19 mouse cellular contexts compared by ENCODE assay signal in genomic region chr2:59671671-59672070, GRCm38 (mm10). TPM values are rescaled to one million over a fixed set of nuclear protein-coding genes. Genes with fewer than 3 reads are reported as not detected.
DNase-seq lines count a peak whose midpoint lies in the region; ATAC-seq and TF ChIP-seq lines count a peak whose summit lies in the region.
"Had no signal": no experiment of that assay in that cellular context is flagged by ENCODE, and none has a peak within 500 bp of the region (broad histone marks: within the 10 kb centered on the region; RNA-seq: fewer than 3 reads in every experiment).

No protein-coding gene starts in this region.

- intact Hi-C loops in gastrocnemius, adult 2 months (cut with DNase I), result no loop called here

- H3K36me3 ChIP-seq in heart, embryonic 15.5 days, result no peaks in the 10 kb centered on the region
- H3K36me3 ChIP-seq in kidney, postnatal 0 days (ENCODE audit: insufficient read depth, low read length), result no peaks in the 10 kb centered on the region
- H3K36me3 ChIP-seq in limb, embryonic 10.5 days, result peaks cover 26% of the 10 kb centered on the region
- H3K36me3 ChIP-seq: embryonic facial prominence, embryonic 15.5 days; hindbrain, embryonic 15.5 days had no signal

- no peaks in the 10 kb centered on the region for H3K9me3 ChIP-seq in heart, embryonic 15.5 days (replicated peaks)
- H3K9me3 ChIP-seq in kidney, postnatal 0 days (replicated peaks; ENCODE audit: low read length), result no peaks in the 10 kb centered on the region
- H3K9me3 ChIP-seq in limb, embryonic 10.5 days (replicated peaks), result no peaks in the 10 kb centered on the region
- H3K9me3 ChIP-seq: embryonic facial prominence, embryonic 15.5 days; hindbrain, embryonic 15.5 days; limb, embryonic 12.5 days had no signal

- WGBS in heart, embryonic 15.5 days, result 70% methylated on average over 8 of the region's 8 CpGs
- 35% methylated on average over 8 of the region's 8 CpGs for WGBS in kidney, postnatal 0 days
- 41% methylated on average over 8 of the region's 8 CpGs for WGBS in limb, embryonic 10.5 days

- no peak overlapping the region for H3K9ac ChIP-seq in heart, embryonic 15.5 days
- no peak overlapping the region for H3K9ac ChIP-seq in kidney, postnatal 0 days (ENCODE audit: low read depth, low read length)
- H3K9ac ChIP-seq: embryonic facial prominence, embryonic 15.5 days; hindbrain, embryonic 15.5 days; limb, embryonic 12.5 days; liver, embryonic 14.5 days had no signal

- H3K27ac ChIP-seq in gastrocnemius, adult 2 months, result peak overlapping the region; percentile 89
- H3K27ac ChIP-seq in heart, embryonic 15.5 days, result peak overlapping the region; percentile 95
- peak overlapping the region; percentile 72; the same call in 1 of the 2 replicates for H3K27ac ChIP-seq in kidney, postnatal 0 days
- H3K27ac ChIP-seq in limb, embryonic 10.5 days, result peak overlapping the region; percentile 39; the same call in 1 of the 2 replicates
- H3K27ac ChIP-seq: embryonic facial prominence, embryonic 15.5 days; hindbrain, embryonic 15.5 days; liver, embryonic 14.5 days had no signal

- no peak for ATAC-seq in heart, embryonic 15.5 days (replicated peaks; ENCODE audit: insufficient number of reproducible peaks, insufficient read depth, low FRiP score, low read depth)
- no peak for ATAC-seq in kidney, postnatal 0 days (replicated peaks; ENCODE audit: low FRiP score, low read depth)
- ATAC-seq: forebrain, embryonic 16.5 days; intestine, embryonic 16.5 days; Patski had no signal

- no peak for DNase-seq in gastrocnemius, adult 2 months
- DNase-seq in gastrocnemius, postnatal 10 days, result no peak
- no peak for DNase-seq in heart, postnatal 4 days
- DNase-seq in kidney, postnatal 0 days (ENCODE audit: low spot score), result peak; percentile 67
- DNase-seq in kidney, postnatal 14 days, result no peak
- no peak for DNase-seq in limb, embryonic 10.5 days (ENCODE audit: low spot score)
- DNase-seq in cerebellum, adult 9-11 months, result no peak
- DNase-seq: adrenal gland, adult 8-10 months; cerebellum, postnatal 10 days; midbrain, embryonic 14.5 days; thymus, postnatal 25 days had no signal

- no peak overlapping the region for H3K4me2 ChIP-seq in heart, embryonic 15.5 days
- H3K4me2 ChIP-seq in kidney, postnatal 0 days (ENCODE audit: low read length), result no peak overlapping the region
- H3K4me2 ChIP-seq: embryonic facial prominence, embryonic 15.5 days; hindbrain, embryonic 15.5 days; limb, embryonic 12.5 days had no signal

- H3K27me3 ChIP-seq in heart, embryonic 15.5 days, result no peaks in the 10 kb centered on the region
- H3K27me3 ChIP-seq in kidney, postnatal 0 days (ENCODE audit: insufficient read depth, low read length), result no peaks in the 10 kb centered on the region
- H3K27me3 ChIP-seq in limb, embryonic 10.5 days (ENCODE audit: low read depth, poor library complexity, severe bottlenecking), result no peaks in the 10 kb centered on the region
- H3K27me3 ChIP-seq: embryonic facial prominence, embryonic 15.5 days; hindbrain, embryonic 15.5 days; limb, embryonic 12.5 days; Patski had no signal

- H3K4me3 ChIP-seq in gastrocnemius, adult 2 months, result peak overlapping the region; percentile 27; the same call in 1 of the 2 replicates
- no peak overlapping the region for H3K4me3 ChIP-seq in heart, embryonic 15.5 days
- H3K4me3 ChIP-seq in kidney, postnatal 0 days (replicated peaks; ENCODE audit: low read depth, low read length), result no peak overlapping the region
- no peak overlapping the region for H3K4me3 ChIP-seq in limb, embryonic 10.5 days
- H3K4me3 ChIP-seq: embryonic facial prominence, embryonic 15.5 days; hindbrain, embryonic 15.5 days; limb, embryonic 12.5 days had no signal

- TF ChIP-seq CTCF in gastrocnemius, adult 2 months (IDR thresholded peaks at IDR 0.05), result no peak
- no peak for TF ChIP-seq CTCF in kidney, postnatal 0 days (IDR thresholded peaks at IDR 0.05; ENCODE audit: low read depth)

- peaks cover 63% of the 10 kb centered on the region for H3K4me1 ChIP-seq in heart, embryonic 15.5 days (replicated peaks)
- H3K4me1 ChIP-seq in kidney, postnatal 0 days (replicated peaks; ENCODE audit: insufficient read depth, low read length), result peaks cover 71% of the 10 kb centered on the region
- H3K4me1 ChIP-seq in limb, embryonic 10.5 days, result peaks cover 79% of the 10 kb centered on the region
- H3K4me1 ChIP-seq: hindbrain, embryonic 15.5 days had no signal

RNA-seq across cellular contexts. Expression of gene Tanc1, which starts 59.8 kb away (rescaled TPM):
- total RNA-seq in gastrocnemius, adult 2 months (2021), result 1 to 10 TPM; 6.3 to 8.7 TPM
- 10 to 100 TPM; 13.6 to 21.0 TPM for total RNA-seq in gastrocnemius, postnatal 10 days (2021)
- polyA plus RNA-seq in heart, embryonic 15.5 days (2015; fragmentation: Nextera tagmentation; extraction: Ambion mirVana), result 22.9 and 27.9 TPM in 2 replicates
- 10 to 100 TPM; 42.5 to 42.8 TPM for total RNA-seq in heart, postnatal 4 days (2021)
- polyA plus RNA-seq in kidney, postnatal 0 days (2015; fragmentation: Nextera tagmentation; extraction: Ambion mirVana), result 29.8 and 34.5 TPM in 2 replicates
- 65.4 and 85.4 TPM in 2 replicates for polyA plus RNA-seq in limb, embryonic 10.5 days (2016; fragmentation: Nextera tagmentation; extraction: Ambion mirVana)

Comparison
In these comparisons a context has a peak if more than half of its experiments do, and no peak if none do; other contexts are left out.
1. H3K27ac ChIP-seq: peak in every context shown above with its lines; median percentile 95 in heart, embryonic 15.5 days; 89 in gastrocnemius, adult 2 months; 72 in kidney, postnatal 0 days; 39 in limb, embryonic 10.5 days.